Mouse (Mus musculus) stomach, embryonic 14.5 days (tissue): ENCODE data around the gene Asb1. TPM values are rescaled to one million over a fixed set of nuclear protein-coding genes. Genes with fewer than 3 reads are reported as not detected.

ENCODE experiments used
- ATAC-seq: fragments of 200-750 bp; cut with Nextera tagmentation; 2 replicates; pipeline ENCODE4 v1.8.0; 2017; ENCODE audit warnings: low read depth, moderate TSS enrichment; ENCODE audit not compliant: insufficient number of reproducible peaks, insufficient read depth, low FRiP score
- H3K27ac ChIP-seq: fragments of 300-500 bp; sonication (generic); 2 replicates; pipeline ENCODE4 v1.5.1; 2014; ENCODE audit warnings: mild to moderate bottlenecking, low read length, moderate library complexity, mixed read lengths
- H3K27me3 ChIP-seq: fragments of 300-500 bp; sonication (generic); 2 replicates; pipeline ENCODE4 v1.6.1; 2014; ENCODE audit warnings: low read length, control low read depth, mixed read lengths; ENCODE audit not compliant: control insufficient read depth, insufficient read depth
- H3K36me3 ChIP-seq: fragments of 300-500 bp; sonication (generic); 2 replicates; pipeline ENCODE4 v1.6.1; 2014; ENCODE audit warnings: mild to moderate bottlenecking, control low read depth, low read length, moderate library complexity, mixed read lengths; ENCODE audit not compliant: control insufficient read depth, insufficient read depth
- H3K4me1 ChIP-seq: fragments of 300-500 bp; sonication (generic); 2 replicates; pipeline ENCODE4 v1.6.1; 2014; ENCODE audit warnings: low read length, control low read depth, mixed read lengths; ENCODE audit not compliant: control insufficient read depth, insufficient read depth
- H3K4me2 ChIP-seq: fragments of 300-500 bp; sonication (generic); replicated peaks from 2 replicates; pipeline ENCODE4 v1.6.1; 2014; ENCODE audit warnings: low read depth, low read length, control low read depth
- H3K4me3 ChIP-seq: fragments of 300-500 bp; sonication (generic); 2 replicates; pipeline ENCODE4 v1.5.1; 2014; ENCODE audit warnings: low read depth, low read length, control low read depth
- H3K9ac ChIP-seq: fragments of 300-500 bp; sonication (generic); replicated peaks from 2 replicates; pipeline ENCODE4 v1.6.1; 2014; ENCODE audit warnings: low read depth, mild to moderate bottlenecking, control low read depth, low read length, moderate library complexity, mixed read lengths
- H3K9me3 ChIP-seq: fragments of 300-500 bp; sonication (generic); 2 replicates; pipeline ENCODE4 v1.6.1; 2016; ENCODE audit warnings: low read depth, low read length, control low read depth; ENCODE audit not compliant: control insufficient read depth
- WGBS: fragments of 180-500 bp; shearing (Covaris S2); extraction: QIAGEN DNeasy Blood & Tissue Kit; methylation state at CpG from one replicate; pipeline ENCODE4 v1.1.7; 2014; 5-methylcytosine and 5-hydroxymethylcytosine counted together
- polyA plus RNA-seq: library from polyadenylated mRNA; unstranded; fragments of >200 nt; fragmentation: Nextera tagmentation; extraction: Ambion mirVana; gene quantifications from 2 replicates; pipeline ENCODE4 v1.2.1, GENCODE M21; 2014

The Asb1 gene
- polyA plus RNA-seq, 1 experiment from 2014 or later: 6.5 TPM

GRCm38 (mm10) chr1:91515642-91516041 lies 24.7 kb upstream of the Asb1 start:
- Histone ChIP-seq H3K4me1 (no peaks in the 10 kb centered on the region), H3K36me3 (no peaks in the 10 kb centered on the region), H3K4me3 (no peak overlapping the region), H3K27me3 (no peaks in the 10 kb centered on the region), H3K27ac (no peak overlapping the region), H3K9me3 (no peaks in the 10 kb centered on the region), H3K9ac (no peak overlapping the region), H3K4me2 (no peak overlapping the region)
- 82% methylated on average over 6 of the region's 6 CpGs for WGBS
- ATAC-seq: no peak

- H3K4me2 ChIP-seq: no peak overlapping the region
- 13% methylated on average over 10 of the region's 10 CpGs for WGBS
- H3K27ac ChIP-seq: no peak overlapping the region
- H3K27me3 ChIP-seq: no peaks in the 10 kb centered on the region
- H3K9ac ChIP-seq: no peak overlapping the region
- no peak overlapping the region for H3K4me3 ChIP-seq
- H3K4me1 ChIP-seq: no peaks in the 10 kb centered on the region
- no peaks in the 10 kb centered on the region for H3K9me3 ChIP-seq
- H3K36me3 ChIP-seq: peaks cover 20% of the 10 kb centered on the region
- ATAC-seq: no peak
Observed at GRCm38 (mm10) chr1:91523759-91524158, 16.6 kb upstream of the Asb1 start.

GRCm38 (mm10) chr1:91525838-91526237 lies 14.5 kb upstream of the Asb1 start:
- Histone ChIP-seq H3K27ac (no peak overlapping the region), H3K9me3 (no peaks in the 10 kb centered on the region), H3K27me3 (no peaks in the 10 kb centered on the region), H3K4me3 (no peak overlapping the region), H3K9ac (no peak overlapping the region), H3K4me1 (no peaks in the 10 kb centered on the region), H3K36me3 (peaks cover 20% of the 10 kb centered on the region), H3K4me2 (no peak overlapping the region)
- WGBS: 93% methylated on average over 14 of the region's 14 CpGs
- ATAC-seq: no peak

- Histone ChIP-seq H3K27ac (no peak overlapping the region), H3K4me1 (no peaks in the 10 kb centered on the region), H3K4me3 (no peak overlapping the region), H3K36me3 (peaks cover 11% of the 10 kb centered on the region; the same call in 1 of the 2 replicates), H3K4me2 (no peak overlapping the region), H3K9me3 (no peaks in the 10 kb centered on the region), H3K9ac (no peak overlapping the region), H3K27me3 (no peaks in the 10 kb centered on the region)
- 91% methylated on average over 9 of the region's 9 CpGs for WGBS
- ATAC-seq: no peak
Observed at GRCm38 (mm10) chr1:91530166-91530565, 10.2 kb upstream of the Asb1 start.

- Histone ChIP-seq H3K4me1 (no peaks in the 10 kb centered on the region), H3K4me2 (no peak overlapping the region), H3K9me3 (no peaks in the 10 kb centered on the region), H3K9ac (no peak overlapping the region), H3K27ac (no peak overlapping the region), H3K4me3 (no peak overlapping the region), H3K27me3 (no peaks in the 10 kb centered on the region), H3K36me3 (peaks cover 3% of the 10 kb centered on the region; the same call in 1 of the 2 replicates)
- WGBS: 85% methylated on average over 4 of the region's 4 CpGs
- no peak for ATAC-seq
Observed at GRCm38 (mm10) chr1:91532243-91532642, 8.1 kb upstream of the Asb1 start.

GRCm38 (mm10) chr1:91532892-91533291 lies 7.5 kb upstream of the Asb1 start:
- no peak overlapping the region for H3K4me2 ChIP-seq
- no peaks in the 10 kb centered on the region for H3K36me3 ChIP-seq
- WGBS: 89% methylated on average over 5 of the region's 5 CpGs
- H3K4me3 ChIP-seq: no peak overlapping the region
- no peaks in the 10 kb centered on the region for H3K9me3 ChIP-seq
- H3K27ac ChIP-seq: no peak overlapping the region
- no peaks in the 10 kb centered on the region for H3K4me1 ChIP-seq
- no peak overlapping the region for H3K9ac ChIP-seq
- no peak for ATAC-seq
- no peaks in the 10 kb centered on the region for H3K27me3 ChIP-seq

GRCm38 (mm10) chr1:91533483-91533882 lies 6.9 kb upstream of the Asb1 start:
- peak; percentile 83; the same call in 1 of the 2 replicates for ATAC-seq

GRCm38 (mm10) chr1:91533961-91534723 lies 6.2 kb upstream of the Asb1 start:
- no peak overlapping the region for H3K9ac ChIP-seq
- no peak for ATAC-seq
- H3K4me1 ChIP-seq: no peaks in the 10 kb centered on the region
- H3K27ac ChIP-seq: no peak overlapping the region
- WGBS: 67% methylated on average over 19 of the region's 19 CpGs
- H3K36me3 ChIP-seq: no peaks in the 10 kb centered on the region
- H3K27me3 ChIP-seq: no peaks in the 10 kb centered on the region
- no peak overlapping the region for H3K4me2 ChIP-seq
- no peaks in the 10 kb centered on the region for H3K9me3 ChIP-seq
- no peak overlapping the region for H3K4me3 ChIP-seq

More at GRCm38 (mm10) chr1:91533483-91533882, 6.9 kb upstream of the Asb1 start:
- 55% methylated on average over 2 of the region's 2 CpGs for WGBS
- 0 out of 2 replicates have a peak overlapping the region, but pooled peaks have one; percentile 6 for H3K9ac ChIP-seq
- H3K27ac ChIP-seq: no peak overlapping the region
- H3K4me1 ChIP-seq: no peaks in the 10 kb centered on the region
- H3K4me3 ChIP-seq: no peak overlapping the region
- H3K36me3 ChIP-seq: no peaks in the 10 kb centered on the region
- no peaks in the 10 kb centered on the region for H3K27me3 ChIP-seq
- H3K4me2 ChIP-seq: no peak overlapping the region
- no peaks in the 10 kb centered on the region for H3K9me3 ChIP-seq
